Mouse (Mus musculus) urinary bladder, postnatal 10 days (tissue): ENCODE results near the gene Tekt1.

Experiments used
- DNase-seq: peaks from one replicate; pipeline ENCODE4 v3.0.0; 2022; ENCODE audit warnings: low spot score

The Tekt1 gene

GRCm38 (mm10) chr11:72342549-72343237 is 19.5 kb downstream of the Tekt1 start:
- no peak for DNase-seq

- DNase-seq: no peak
These were observed 22.5 kb downstream of the Tekt1 start for GRCm38 (mm10) chr11:72339716-72340115.

- no peak for DNase-seq
These were observed 23.8 kb downstream of the Tekt1 start for GRCm38 (mm10) chr11:72338437-72338871.

GRCm38 (mm10) chr11:72336726-72337125 is 25.5 kb downstream of the Tekt1 start:
- no peak for DNase-seq

- DNase-seq: no peak
These were observed 27.6 kb downstream of the Tekt1 start for GRCm38 (mm10) chr11:72334653-72335052.

GRCm38 (mm10) chr11:72332951-72333667 is 29.1 kb downstream of the Tekt1 start:
- no peak for DNase-seq

GRCm38 (mm10) chr11:72325701-72326100 is 36.5 kb downstream of the Tekt1 start:
- DNase-seq: no peak

GRCm38 (mm10) chr11:72324431-72324830 is 37.8 kb downstream of the Tekt1 start:
- no peak for DNase-seq

- no peak for DNase-seq
These were observed 44.2 kb downstream of the Tekt1 start for GRCm38 (mm10) chr11:72318026-72318425.

- DNase-seq: no peak
These were observed 47.9 kb downstream of the Tekt1 start, which contains the start of gene Fbxo39 for GRCm38 (mm10) chr11:72314151-72314895. Gene Fbxo39 (plus strand): TSS chr11:72314444.

GRCm38 (mm10) chr11:72311355-72312001 is 50.8 kb downstream of the Tekt1 start:
- DNase-seq: no peak

GRCm38 (mm10) chr11:72310491-72310890 is 51.8 kb downstream of the Tekt1 start:
- no peak for DNase-seq

GRCm38 (mm10) chr11:72308982-72309381 is 53.3 kb downstream of the Tekt1 start:
- no peak for DNase-seq

GRCm38 (mm10) chr11:72307461-72307860 is 54.8 kb downstream of the Tekt1 start:
- no peak for DNase-seq

GRCm38 (mm10) chr11:72302230-72302629 is 60.0 kb downstream of the Tekt1 start:
- DNase-seq: no peak

- DNase-seq: no peak
These were observed 60.9 kb downstream of the Tekt1 start, which contains the start of gene Xaf1 for GRCm38 (mm10) chr11:72301334-72301733. Gene Xaf1 (plus strand): TSS chr11:72301629.
